Mouse (Mus musculus) erythroid progenitor cell, adult 5-6 weeks (primary cell): ENCODE results near the gene Zfp763. TPM values are rescaled to one million over a fixed set of nuclear protein-coding genes. Genes with fewer than 3 reads are reported as not detected.
"Not testable (repeated sequence)": the region's sequence is repeated elsewhere in the genome, so short reads cannot be mapped to it uniquely, and the experiment has no call there.

Source experiments
- ATAC-seq: replicated peaks from 2 replicates; pipeline ENCODE4 v1.8.0; 2016; ENCODE audit warnings: moderate number of reproducible peaks, mild to moderate bottlenecking, moderate TSS enrichment, inconsistent platforms; ENCODE audit not compliant: poor library complexity, low FRiP score, severe bottlenecking
- total RNA-seq, 2 experiments: library from RNA; stranded (forward) in 1 of 2; stranded (reverse) in 1 of 2; fragments of 150-400 nt in 1 of 2; fragments of 186-747, 209-891 nt in 1 of 2; gene quantifications; 2 replicates each; pipeline versions ENCODE4 v1.2.3 to v1.2.4; 2015 to 2017; ENCODE audit warnings: low replicate concordance in 2 of 2

The Zfp763 gene
- 0.36 and 2.1 TPM in 2 replicates for total RNA-seq (2015; ENCODE audit: low replicate concordance)
- total RNA-seq (2017; ENCODE audit: low replicate concordance): 2.8 and 3.3 TPM in 2 replicates

- peak; percentile 99 for ATAC-seq
Measured at GRCm38 (mm10) chr17:33032900-33033891, at the start of gene Zfp763. Zfp763 (minus strand) TSS chr17:33033402.

DNA sequence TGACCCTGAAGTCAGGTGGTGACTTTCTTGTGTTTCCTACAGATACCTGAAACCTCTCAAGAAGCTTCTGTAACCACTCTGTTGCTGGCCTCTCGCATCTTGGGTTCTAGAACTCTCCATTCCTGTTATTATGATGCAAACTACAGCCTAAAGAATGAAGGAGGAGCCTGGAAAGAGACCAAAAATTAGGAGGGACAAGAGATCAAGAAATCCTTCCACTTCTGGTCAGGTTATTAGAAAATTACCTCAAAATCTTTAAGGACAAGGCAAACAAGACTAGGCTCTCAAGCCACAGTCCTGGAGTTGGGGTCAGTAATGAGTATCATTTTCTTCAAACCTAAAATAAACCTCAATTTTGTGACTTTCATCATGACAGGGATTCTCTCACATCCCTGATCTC lies 34.8 kb upstream of the Zfp763 start, which contains the start of gene 4921501E09Rik:
TSS of gene 4921501E09Rik (minus strand) at position 101 of the 400 bp plus-strand sequence.
- no peak for ATAC-seq

DNA sequence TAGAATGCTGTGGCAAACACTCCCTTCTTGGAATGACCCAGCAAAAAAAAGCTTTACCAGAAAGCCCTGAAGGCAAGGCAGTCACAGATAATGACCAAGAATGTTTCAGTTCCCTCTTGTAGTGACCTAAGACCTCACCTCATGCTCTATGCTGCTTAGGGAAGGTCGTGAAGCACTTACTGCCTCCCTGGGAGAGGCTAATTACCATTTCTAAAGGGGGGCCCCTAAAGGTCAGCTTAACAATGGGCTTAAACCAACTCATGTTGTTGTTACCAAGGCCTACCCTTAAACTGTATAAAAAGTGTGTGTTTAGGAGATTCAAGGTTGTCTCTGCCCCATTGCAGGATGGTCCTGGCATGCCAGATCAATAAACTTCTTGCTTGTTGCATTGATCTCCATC lies 29.8 kb upstream of the Zfp763 start:
- ATAC-seq: no peak

DNA sequence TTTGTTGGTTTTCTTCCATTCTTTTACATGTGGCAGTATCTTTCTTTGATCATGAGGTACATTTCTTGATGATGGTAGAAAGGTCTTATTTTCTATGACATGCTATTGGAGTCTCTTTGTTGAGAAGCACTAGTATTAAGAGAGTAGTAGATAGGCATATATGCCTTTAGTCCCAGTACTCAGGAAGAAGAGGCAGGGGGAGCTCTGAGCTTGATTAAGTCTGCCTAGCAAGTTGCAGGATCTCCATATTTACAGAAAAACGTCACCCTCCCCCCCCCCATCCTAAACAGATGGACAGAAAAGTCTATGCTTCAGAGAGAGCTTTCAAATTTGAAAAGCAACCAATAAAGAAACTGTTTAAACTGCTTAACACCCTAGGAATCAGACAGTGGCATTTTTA lies 25.6 kb upstream of the Zfp763 start:
- no peak for ATAC-seq

DNA sequence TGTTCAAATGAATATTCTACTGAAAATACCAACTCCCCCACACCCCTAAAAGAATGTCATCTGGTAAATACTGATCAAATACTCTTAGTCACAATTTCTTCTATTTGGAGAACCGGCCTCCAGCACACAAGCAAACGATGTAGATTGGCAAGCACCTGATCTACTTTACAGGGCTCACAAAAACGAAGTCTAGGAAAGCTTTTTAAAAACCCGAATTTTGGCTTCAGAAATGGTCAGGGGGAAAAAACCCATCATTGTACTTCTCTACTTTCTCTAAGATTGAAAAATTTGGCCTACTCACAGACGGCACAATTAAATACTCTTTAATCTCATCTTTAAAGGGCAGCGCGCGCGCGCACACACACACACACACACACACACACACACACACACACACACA lies 826 bp downstream of the Zfp763 start:
- no peak for ATAC-seq

DNA sequence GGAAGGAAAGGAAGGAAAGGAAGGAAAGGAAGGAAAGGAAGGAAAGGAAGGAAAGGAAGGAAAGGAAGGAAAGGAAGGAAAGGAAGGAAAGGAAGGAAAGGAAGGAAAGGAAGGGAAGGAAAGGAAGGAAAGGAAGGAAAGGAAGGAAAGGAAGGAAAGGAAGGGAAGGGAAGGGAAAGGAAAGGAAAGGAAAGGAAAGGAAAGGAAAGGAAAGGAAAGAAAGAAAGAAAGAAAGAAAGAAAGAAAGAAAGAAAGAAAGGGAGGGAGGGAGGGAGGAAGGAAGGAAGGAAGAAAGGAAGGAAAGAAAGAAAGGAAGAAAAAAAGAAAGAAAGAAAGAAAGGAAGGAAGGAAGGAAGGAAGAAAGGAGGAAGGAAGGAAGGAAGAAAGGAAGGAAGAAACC lies 12.8 kb downstream of the Zfp763 start:
- not testable (repeated sequence) for ATAC-seq

GRCm38 (mm10) chr17:33008337-33008736 lies 24.9 kb downstream of the Zfp763 start:
- no peak for ATAC-seq

DNA sequence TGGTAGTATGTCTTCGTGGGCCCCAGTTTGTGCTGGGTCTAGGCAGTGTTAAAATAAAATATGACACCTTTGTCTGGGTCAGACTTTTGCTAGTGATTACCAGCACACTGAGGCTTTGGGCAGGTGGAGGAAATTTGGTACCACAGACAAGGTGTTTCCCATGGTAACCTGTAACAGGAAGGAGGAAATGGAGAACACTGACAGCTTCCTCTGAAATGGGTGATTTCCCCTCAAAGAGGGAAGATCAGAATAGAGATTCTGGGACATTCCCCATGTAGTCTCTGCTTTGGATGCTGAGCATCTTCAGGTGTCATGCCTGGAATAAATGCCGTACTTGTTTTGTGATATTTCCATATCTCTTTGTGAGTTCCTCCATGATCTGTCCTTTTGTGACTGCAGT lies 34.7 kb downstream of the Zfp763 start:
- no peak for ATAC-seq

DNA sequence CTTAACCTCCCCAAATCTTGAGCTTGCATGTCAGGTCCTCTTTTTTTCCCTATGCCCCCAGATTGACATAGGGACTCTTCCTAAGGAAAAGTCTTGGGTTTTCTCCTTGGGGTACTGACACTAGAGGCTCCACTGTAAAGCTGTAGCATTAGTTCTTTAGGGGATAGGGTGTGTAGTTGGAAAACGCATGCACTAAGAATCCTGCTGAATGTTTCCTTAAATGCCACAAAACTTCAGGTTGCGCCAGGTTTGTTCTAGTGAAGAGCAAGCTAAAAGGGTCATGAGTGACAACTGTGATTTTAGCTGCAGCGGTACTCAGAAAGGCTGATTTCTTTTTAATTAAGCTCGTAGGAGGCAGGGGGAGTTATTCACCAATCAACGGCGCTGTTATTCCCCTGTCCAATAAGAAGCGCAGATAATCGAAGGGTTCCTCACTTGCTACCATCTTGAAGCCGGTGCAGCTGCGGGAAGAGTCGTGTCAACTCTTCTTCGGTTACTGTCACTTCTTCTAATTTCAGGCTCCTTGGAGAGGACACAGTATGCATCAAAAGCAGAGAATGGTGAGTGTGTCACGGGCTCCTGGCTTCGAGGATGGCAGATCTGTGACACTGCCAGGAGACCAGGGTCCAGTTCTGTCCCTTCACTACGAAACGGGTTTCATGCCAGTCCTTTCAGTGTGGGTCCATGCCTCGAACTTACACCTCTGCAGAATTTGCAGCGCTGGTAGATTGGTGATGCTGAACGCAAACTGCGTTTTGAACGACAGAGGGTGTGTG lies 40.3 kb downstream of the Zfp763 start, which contains the start of gene Zfp952:
TSS of gene Zfp952 (plus strand) at position 431 of the 776 bp plus-strand sequence.
- ATAC-seq: peak; percentile 97

DNA sequence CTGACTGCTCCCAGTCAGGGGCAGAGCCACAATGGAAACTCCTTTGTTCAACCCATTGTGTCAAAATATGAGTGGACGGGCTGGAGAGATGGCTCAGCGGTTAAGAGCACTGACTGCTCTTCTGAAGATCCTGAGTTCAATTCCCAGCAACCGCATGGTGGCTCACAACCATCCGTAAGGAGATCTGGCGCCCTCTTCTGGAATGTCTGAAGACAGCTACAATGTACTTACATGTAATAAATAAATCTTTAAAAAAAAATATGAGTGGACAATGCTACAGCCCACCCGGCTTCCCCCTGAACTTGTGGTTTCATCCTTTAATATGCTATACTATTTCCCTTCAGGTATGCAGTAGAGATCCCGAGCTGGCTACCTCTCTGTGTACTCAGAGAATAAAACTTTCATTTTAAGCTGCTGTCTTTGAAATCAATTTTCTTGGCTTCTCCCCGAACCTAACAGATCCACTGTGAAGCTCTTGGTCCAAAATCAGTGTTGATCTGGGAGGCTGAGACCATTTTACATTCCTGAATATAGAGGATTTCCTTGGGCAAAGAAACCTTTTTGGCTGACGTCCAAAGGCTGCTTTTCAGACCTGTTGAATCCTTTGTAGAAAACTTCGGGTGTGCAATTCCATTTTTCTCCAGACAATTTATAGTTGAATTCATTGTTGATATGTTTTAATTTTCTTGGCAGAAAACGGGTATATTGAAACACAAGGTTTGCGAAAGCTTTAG lies 41.1 kb downstream of the Zfp763 start:
- ATAC-seq: no peak

- ATAC-seq: no peak
Measured at GRCm38 (mm10) chr17:32986301-32986700, 46.9 kb downstream of the Zfp763 start.

DNA sequence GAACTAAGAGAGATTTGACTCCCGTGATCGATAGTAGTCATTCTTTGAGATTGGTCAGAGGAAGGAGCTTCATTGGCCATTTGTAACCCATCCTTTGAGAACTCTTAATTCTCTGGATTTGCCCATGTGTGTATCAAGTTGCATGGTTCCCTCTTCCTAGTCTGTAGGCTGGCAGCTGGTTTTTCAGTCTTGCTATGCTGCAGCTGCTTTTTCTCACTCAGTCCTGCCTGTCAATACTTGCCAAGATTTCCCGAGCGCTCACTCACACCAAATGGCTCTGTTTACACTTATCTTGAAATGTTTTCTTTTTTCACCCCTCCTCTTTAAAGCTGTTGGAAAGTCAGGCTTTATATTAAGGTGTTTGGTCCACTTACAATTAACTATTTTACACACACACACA lies 51.8 kb downstream of the Zfp763 start:
- ATAC-seq: no peak

Other genes starting within 250 kb of the Zfp763 start
- gene Zfp871, start 245.1 kb downstream of the Zfp763 start, total RNA-seq (2015; ENCODE audit: low replicate concordance): 67.1 and 71.0 TPM in 2 replicates
- gene Zfp871, start 245.1 kb downstream of the Zfp763 start, total RNA-seq (2017; ENCODE audit: low replicate concordance): 39.3 and 51.0 TPM in 2 replicates
- 1.3 TPM in 1 of 2 replicates, not detected in the other for gene Zfp811, start 223.5 kb downstream of the Zfp763 start, total RNA-seq (2015; ENCODE audit: low replicate concordance)
- gene Zfp811, start 223.5 kb downstream of the Zfp763 start, total RNA-seq (2017; ENCODE audit: low replicate concordance): not detected in 2 replicates
- gene Zfp799, start 203.1 kb downstream of the Zfp763 start, total RNA-seq (2015; ENCODE audit: low replicate concordance): 0.42 and 1.1 TPM in 2 replicates
- gene Zfp799, start 203.1 kb downstream of the Zfp763 start, total RNA-seq (2017; ENCODE audit: low replicate concordance): 0.45 and 1.4 TPM in 2 replicates
- 0.84 and 1.1 TPM in 2 replicates for gene Zfp870, start 141.8 kb downstream of the Zfp763 start, total RNA-seq (2015; ENCODE audit: low replicate concordance)
- 0.64 and 0.83 TPM in 2 replicates for gene Zfp870, start 141.8 kb downstream of the Zfp763 start, total RNA-seq (2017; ENCODE audit: low replicate concordance)
- gene Cyp4f14, start 116.1 kb downstream of the Zfp763 start, total RNA-seq (2015; ENCODE audit: low replicate concordance): not detected in 2 replicates
- gene Cyp4f14, start 116.1 kb downstream of the Zfp763 start, total RNA-seq (2017; ENCODE audit: low replicate concordance): not detected in 2 replicates
- gene Cyp4f13, start 86.0 kb downstream of the Zfp763 start, total RNA-seq (2015; ENCODE audit: low replicate concordance): 3.6 and 14.7 TPM in 2 replicates
- 2.6 and 4.1 TPM in 2 replicates for gene Cyp4f13, start 86.0 kb downstream of the Zfp763 start, total RNA-seq (2017; ENCODE audit: low replicate concordance)
- gene Zfp472, start 67.6 kb downstream of the Zfp763 start, total RNA-seq (2015; ENCODE audit: low replicate concordance): 5.9 and 13.3 TPM in 2 replicates
- gene Zfp472, start 67.6 kb downstream of the Zfp763 start, total RNA-seq (2017; ENCODE audit: low replicate concordance): 6.5 and 12.2 TPM in 2 replicates
- gene Zfp952, start 40.3 kb downstream of the Zfp763 start, total RNA-seq (2015; ENCODE audit: low replicate concordance): 0.72 and 6.3 TPM in 2 replicates
- gene Zfp952, start 40.3 kb downstream of the Zfp763 start, total RNA-seq (2017; ENCODE audit: low replicate concordance): 2.1 and 2.3 TPM in 2 replicates
- gene 4921501E09Rik, start 34.7 kb upstream of the Zfp763 start, total RNA-seq (2015; ENCODE audit: low replicate concordance): not detected in 2 replicates
- not detected in 2 replicates for gene 4921501E09Rik, start 34.7 kb upstream of the Zfp763 start, total RNA-seq (2017; ENCODE audit: low replicate concordance)
- gene Zfp563, start 55.9 kb upstream of the Zfp763 start, total RNA-seq (2015; ENCODE audit: low replicate concordance): 0.72 TPM in 1 of 2 replicates, not detected in the other
- 0.98 and 1.7 TPM in 2 replicates for gene Zfp563, start 55.9 kb upstream of the Zfp763 start, total RNA-seq (2017; ENCODE audit: low replicate concordance)
- gene Morc2b, start 106.3 kb upstream of the Zfp763 start, total RNA-seq (2015; ENCODE audit: low replicate concordance): not detected in 2 replicates
- gene Morc2b, start 106.3 kb upstream of the Zfp763 start, total RNA-seq (2017; ENCODE audit: low replicate concordance): 0.51 TPM in 1 of 2 replicates, not detected in the other
- not detected in 2 replicates for gene Olfr55, start 135.0 kb upstream of the Zfp763 start, total RNA-seq (2015; ENCODE audit: low replicate concordance)
- not detected in 2 replicates for gene Olfr55, start 135.0 kb upstream of the Zfp763 start, total RNA-seq (2017; ENCODE audit: low replicate concordance)
- gene Olfr239, start 157.9 kb upstream of the Zfp763 start, total RNA-seq (2015; ENCODE audit: low replicate concordance): not detected in 2 replicates
- gene Olfr239, start 157.9 kb upstream of the Zfp763 start, total RNA-seq (2017; ENCODE audit: low replicate concordance): not detected in 2 replicates
- gene Olfr1564, start 188.3 kb upstream of the Zfp763 start, total RNA-seq (2015; ENCODE audit: low replicate concordance): not detected in 2 replicates
- gene Olfr1564, start 188.3 kb upstream of the Zfp763 start, total RNA-seq (2017; ENCODE audit: low replicate concordance): not detected in 2 replicates
- 1.3 and 1.4 TPM in 2 replicates for gene Zfp955a, start 221.7 kb upstream of the Zfp763 start, total RNA-seq (2015; ENCODE audit: low replicate concordance)
- 3.3 and 7.2 TPM in 2 replicates for gene Zfp955a, start 221.7 kb upstream of the Zfp763 start, total RNA-seq (2017; ENCODE audit: low replicate concordance)
- not detected in 2 replicates for gene Olfr63, start 231.3 kb upstream of the Zfp763 start, total RNA-seq (2015; ENCODE audit: low replicate concordance)
- not detected in 2 replicates for gene Olfr63, start 231.3 kb upstream of the Zfp763 start, total RNA-seq (2017; ENCODE audit: low replicate concordance)